Mouse (Mus musculus) liver, embryonic 14.5 days (tissue): ENCODE measurements around the gene Nudt21.

ENCODE experiments used
- CTCF ChIP-seq: IDR thresholded peaks from 2 replicates; pipeline ENCODE4 v1.5.1; 2016; ENCODE audit warnings: antibody characterized with exemption, low read depth, control low read depth
- EP300 ChIP-seq: IDR thresholded peaks from 2 replicates; pipeline ENCODE4 v1.6.1; 2016; ENCODE audit warnings: antibody characterized with exemption, low read depth

- no peak for TF ChIP-seq CTCF
- no peak for TF ChIP-seq EP300
Measured at GRCm38 (mm10) chr8:93984731-93985130, 52.1 kb downstream of the Nudt21 start.
